Comparison of ENCODE assay signal across 20 mouse cellular contexts in genomic region chr11:104206573-104206972, GRCm38 (mm10). TPM values are rescaled to one million over a fixed set of nuclear protein-coding genes. Genes with fewer than 3 reads are reported as not detected.
"Had no signal": no experiment of that assay in that cellular context is flagged by ENCODE, and none has a peak within 500 bp of the region (broad histone marks: within the 10 kb centered on the region; RNA-seq: fewer than 3 reads in every experiment).

No protein-coding gene starts in this region.

- H3K36me3 ChIP-seq: liver, embryonic 15.5 days; lung, embryonic 15.5 days; midbrain, embryonic 13.5 days; neural tube, embryonic 12.5 days; stomach, embryonic 15.5 days had no signal

- DNase-seq: liver, postnatal 0 days; lung, adult 2 months; lung, postnatal 10 days; right cerebral cortex, postnatal 14 days; thymus, adult 2 months; thymus, postnatal 25 days; thymus, postnatal 4 days had no signal

- H3K4me2 ChIP-seq: liver, embryonic 15.5 days; lung, embryonic 15.5 days; midbrain, embryonic 11.5 days; midbrain, embryonic 13.5 days; neural tube, embryonic 12.5 days; stomach, embryonic 15.5 days had no signal

- H3K27me3 ChIP-seq: liver, embryonic 15.5 days; lung, embryonic 15.5 days; midbrain, embryonic 13.5 days; neural tube, embryonic 12.5 days; stomach, embryonic 15.5 days had no signal

- H3K4me3 ChIP-seq: liver, embryonic 15.5 days; lung, embryonic 15.5 days; megakaryocyte, embryonic 14.5 days; midbrain, embryonic 13.5 days; neural tube, embryonic 12.5 days; stomach, embryonic 15.5 days had no signal

- H3K9me3 ChIP-seq: liver, embryonic 15.5 days; lung, embryonic 15.5 days; neural tube, embryonic 12.5 days; stomach, embryonic 15.5 days had no signal

- H3K9ac ChIP-seq: liver, embryonic 15.5 days; liver, postnatal 0 days; lung, embryonic 15.5 days; midbrain, embryonic 13.5 days; neural tube, embryonic 12.5 days; stomach, embryonic 15.5 days had no signal

- H3K27ac ChIP-seq: liver, embryonic 15.5 days; lung, embryonic 15.5 days; macrophage; midbrain, embryonic 13.5 days; neural tube, embryonic 12.5 days; stomach, embryonic 15.5 days; stomach, postnatal 0 days had no signal

- H3K4me1 ChIP-seq: liver, embryonic 15.5 days; lung, embryonic 15.5 days; midbrain, embryonic 13.5 days; neural tube, embryonic 12.5 days; stomach, embryonic 15.5 days had no signal

- ATAC-seq: liver, postnatal 0 days; midbrain, embryonic 13.5 days; midbrain, embryonic 16.5 days had no signal

RNA-seq across cellular contexts. Expression of gene Sppl2c, which starts 20.4 kb away (rescaled TPM):
- polyA plus RNA-seq: liver, embryonic 15.5 days; liver, postnatal 0 days; lung, adult 2 months; lung, embryonic 15.5 days; macrophage; midbrain, embryonic 11.5 days; midbrain, embryonic 13.5 days; midbrain, embryonic 16.5 days; neural tube, embryonic 12.5 days; neural tube, embryonic 14.5 days; spleen, adult 2 months; stomach, embryonic 15.5 days; stomach, postnatal 0 days; urinary bladder, adult 2 months had no signal

RNA-seq across cellular contexts. Expression of gene Mapt, which starts 24.6 kb away (rescaled TPM):
- polyA plus RNA-seq: macrophage had no signal
